Mouse (Mus musculus) CD8-positive naive resting alpha-beta T cell, adult 57 days (primary cell): ENCODE results near the gene Cd79b. TPM values are rescaled to one million over a fixed set of nuclear protein-coding genes. Genes with fewer than 3 reads are reported as not detected.

ENCODE experiments used
- total RNA-seq: library from RNA; stranded (reverse); gene quantifications from one replicate; pipeline ENCODE4 v1.2.4, GENCODE M21; 2023

The Cd79b gene
- 87.3 TPM for total RNA-seq

GRCm38 (mm10) chr11:106314333-106314812, at the start of gene Cd79b:
Cd79b (minus strand) TSS chr11:106314762.

GRCm38 (mm10) chr11:106353188-106353587, 38.6 kb upstream of the Cd79b start, which contains the start of gene Scn4a:
Scn4a (minus strand) TSS chr11:106353288.

GRCm38 (mm10) chr11:106301765-106302164, 12.8 kb downstream of the Cd79b start, which contains the start of gene Gh:
Gh (minus strand) TSS chr11:106301865.

GRCm38 (mm10) chr11:106276454-106276853, 38.1 kb downstream of the Cd79b start, which contains the start of gene Tcam1:
Tcam1 (plus strand) TSS chr11:106276672.

GRCm38 (mm10) chr11:106272644-106273310, 41.8 kb downstream of the Cd79b start, which contains the start of gene Smarcd2:
Smarcd2 (minus strand) TSS chr11:106272972.

Other genes starting within 250 kb of the Cd79b start
- 10.0 TPM for gene Taco1, start 248.7 kb downstream of the Cd79b start, total RNA-seq
- gene Map3k3, start 230.1 kb downstream of the Cd79b start, total RNA-seq = 158 TPM
- 9.2 TPM for gene Gm10840, start 153.9 kb downstream of the Cd79b start, total RNA-seq
- gene Limd2, start 153.9 kb downstream of the Cd79b start, total RNA-seq = 807 TPM
- 32.0 TPM for gene Strada, start 112.6 kb downstream of the Cd79b start, total RNA-seq
- gene Ccdc47, start 98.4 kb downstream of the Cd79b start, total RNA-seq = 39.7 TPM
- 84.4 TPM for gene Ddx42, start 97.8 kb downstream of the Cd79b start, total RNA-seq
- 91.9 TPM for gene Ftsj3, start 58.7 kb downstream of the Cd79b start, total RNA-seq
- 46.1 TPM for gene Psmc5, start 58.6 kb downstream of the Cd79b start, total RNA-seq
- gene Smarcd2, start 41.8 kb downstream of the Cd79b start, total RNA-seq = 97.8 TPM
- not detected for gene Tcam1, start 38.1 kb downstream of the Cd79b start, total RNA-seq
- gene Gh, start 12.9 kb downstream of the Cd79b start, total RNA-seq = not detected
- gene Scn4a, start 38.5 kb upstream of the Cd79b start, total RNA-seq = 1.1 TPM
- not detected for gene Prr29, start 50.7 kb upstream of the Cd79b start, total RNA-seq
- gene Icam2, start 73.3 kb upstream of the Cd79b start, total RNA-seq = 74.2 TPM
- gene Ern1, start 173.1 kb upstream of the Cd79b start, total RNA-seq = 10.0 TPM